Mouse (Mus musculus): ENCODE results near the gene Sost. TPM values are rescaled to one million over a fixed set of nuclear protein-coding genes. Genes with fewer than 3 reads are reported as not detected.
A peak's percentile ranks its signal among the peaks of the same experiment; 100 is the strongest.

The Sost gene
- polyA plus RNA-seq, 1 experiment from 2014 or later = 0.23 TPM

GRCm38 (mm10) chr11:101937108-101937507, 29.7 kb downstream of the Sost start:
- H3K4me3 ChIP-seq (replicated peaks) = peak overlapping the region; percentile 43
- H3K27ac ChIP-seq (replicated peaks) = peak overlapping the region; percentile 37; the same call in 1 of the 2 replicates
- no peaks in the 10 kb centered on the region for H3K9me3 ChIP-seq (replicated peaks)
- H3K4me1 ChIP-seq = peaks cover 18% of the 10 kb centered on the region
- H3K9ac ChIP-seq (replicated peaks) = peak overlapping the region; percentile 58
- peaks cover 10% of the 10 kb centered on the region; the same call in 1 of the 2 replicates for H3K27me3 ChIP-seq (replicated peaks)
- no peak for ATAC-seq (ENCODE audit: low FRiP score)
- no peaks in the 10 kb centered on the region for H3K36me3 ChIP-seq
- WGBS = 1% methylated on average over 30 of the region's 32 CpGs
- H3K4me2 ChIP-seq = peak overlapping the region; percentile 85

GRCm38 (mm10) chr11:101936421-101936820, 30.4 kb downstream of the Sost start:
- H3K4me1 ChIP-seq = peaks cover 18% of the 10 kb centered on the region
- 30% methylated on average over 7 of the region's 7 CpGs for WGBS
- H3K27me3 ChIP-seq (replicated peaks) = peaks cover 10% of the 10 kb centered on the region; the same call in 1 of the 2 replicates
- no peak overlapping the region for H3K4me3 ChIP-seq (replicated peaks)
- H3K4me2 ChIP-seq = peak overlapping the region; percentile 85; the same call in 1 of the 2 replicates
- no peak for ATAC-seq (ENCODE audit: low FRiP score)
- H3K27ac ChIP-seq (replicated peaks) = no peak overlapping the region
- no peaks in the 10 kb centered on the region for H3K9me3 ChIP-seq (replicated peaks)
- no peaks in the 10 kb centered on the region for H3K36me3 ChIP-seq
- H3K9ac ChIP-seq (replicated peaks) = no peak overlapping the region

GRCm38 (mm10) chr11:101935743-101936142, 31.1 kb downstream of the Sost start:
- H3K27ac ChIP-seq (replicated peaks) = no peak overlapping the region
- no peaks in the 10 kb centered on the region for H3K9me3 ChIP-seq (replicated peaks)
- no peak overlapping the region for H3K4me2 ChIP-seq
- no peak overlapping the region for H3K9ac ChIP-seq (replicated peaks)
- peaks cover 10% of the 10 kb centered on the region; the same call in 1 of the 2 replicates for H3K27me3 ChIP-seq (replicated peaks)
- no peaks in the 10 kb centered on the region for H3K36me3 ChIP-seq
- no peak for ATAC-seq (ENCODE audit: low FRiP score)
- peaks cover 18% of the 10 kb centered on the region for H3K4me1 ChIP-seq
- WGBS = 63% methylated on average over 3 of the region's 3 CpGs
- H3K4me3 ChIP-seq (replicated peaks) = no peak overlapping the region

DNA sequence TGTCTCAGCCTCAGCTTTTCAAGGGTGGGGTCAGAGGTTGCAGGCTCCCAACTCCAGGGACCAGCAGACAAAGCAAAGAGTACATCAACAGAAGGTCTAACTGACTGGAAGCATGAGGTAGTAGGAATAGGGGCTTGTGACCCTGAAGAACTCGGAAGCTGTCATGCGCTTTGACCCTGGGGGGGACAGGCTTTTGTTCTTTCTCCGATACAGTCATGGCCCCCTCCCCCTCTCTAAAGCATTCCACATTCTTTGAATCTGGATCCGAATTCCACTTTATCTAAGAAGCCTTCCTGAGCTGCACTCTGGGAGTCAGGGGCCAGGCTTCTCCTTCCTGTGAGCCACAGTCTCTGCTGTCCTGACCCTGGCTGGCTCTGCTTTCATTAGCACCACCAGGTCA, 34.8 kb downstream of the Sost start:
- no peak for ATAC-seq (ENCODE audit: low FRiP score)
- no peaks in the 10 kb centered on the region for H3K9me3 ChIP-seq (replicated peaks)
- peaks cover 8% of the 10 kb centered on the region for H3K4me1 ChIP-seq
- no peak overlapping the region for H3K4me3 ChIP-seq (replicated peaks)
- no peaks in the 10 kb centered on the region for H3K27me3 ChIP-seq (replicated peaks)
- H3K9ac ChIP-seq (replicated peaks) = no peak overlapping the region
- no peaks in the 10 kb centered on the region for H3K36me3 ChIP-seq
- H3K4me2 ChIP-seq = no peak overlapping the region
- H3K27ac ChIP-seq (replicated peaks) = no peak overlapping the region
- WGBS = 46% methylated on average over 4 of the region's 4 CpGs

DNA sequence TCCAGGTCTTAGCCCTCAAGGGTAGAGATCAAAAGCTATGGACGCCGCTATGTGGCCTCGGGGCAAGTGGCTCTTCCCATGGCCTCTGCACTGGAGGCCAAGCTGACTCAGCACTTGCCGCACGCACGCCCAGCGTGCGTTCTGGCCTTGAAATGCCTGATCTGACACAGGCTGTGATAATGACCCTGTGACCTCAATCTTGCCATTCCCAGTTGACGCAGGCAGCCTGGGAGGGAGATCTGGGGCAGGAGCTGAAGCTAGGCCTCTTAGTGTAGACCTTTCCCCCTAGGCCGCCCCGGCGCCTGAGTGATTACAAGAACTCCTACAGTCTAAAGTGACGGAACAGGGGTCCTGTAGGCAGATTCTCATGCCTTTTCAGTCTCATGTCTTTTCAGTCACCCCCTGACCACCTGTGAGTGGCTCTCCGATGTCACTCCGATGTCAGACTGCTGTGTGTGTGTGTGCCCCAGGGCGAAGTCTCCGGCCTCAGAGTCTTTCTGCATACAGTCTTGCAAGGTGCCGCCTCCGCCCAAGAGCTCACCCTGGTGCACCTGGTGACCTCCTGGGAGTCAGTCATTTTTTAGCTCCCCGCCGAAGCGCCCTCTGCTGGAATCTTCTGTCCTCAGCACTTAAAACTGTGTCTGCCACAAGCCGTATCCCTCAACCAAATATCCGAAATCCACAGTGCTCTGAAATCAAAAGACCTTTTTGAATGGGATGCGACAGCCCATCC, 38.6 kb downstream of the Sost start:
- no peak for ATAC-seq (ENCODE audit: low FRiP score)
- H3K4me2 ChIP-seq = no peak overlapping the region
- no peak overlapping the region for H3K4me3 ChIP-seq (replicated peaks)
- WGBS = 32% methylated on average over 25 of the region's 25 CpGs
- H3K4me1 ChIP-seq = no peaks in the 10 kb centered on the region
- H3K36me3 ChIP-seq = no peaks in the 10 kb centered on the region
- H3K9ac ChIP-seq (replicated peaks) = no peak overlapping the region
- no peaks in the 10 kb centered on the region for H3K27me3 ChIP-seq (replicated peaks)
- H3K27ac ChIP-seq (replicated peaks) = no peak overlapping the region
- H3K9me3 ChIP-seq (replicated peaks) = no peaks in the 10 kb centered on the region

GRCm38 (mm10) chr11:101926951-101927589, 39.7 kb downstream of the Sost start:
- 76% methylated on average over 10 of the region's 10 CpGs for WGBS

GRCm38 (mm10) chr11:101925636-101926035, 41.2 kb downstream of the Sost start:
- Histone ChIP-seq H3K4me2 (no peak overlapping the region), H3K27me3 (replicated peaks) (no peaks in the 10 kb centered on the region), H3K36me3 (no peaks in the 10 kb centered on the region), H3K9ac (replicated peaks) (no peak overlapping the region), H3K27ac (replicated peaks) (no peak overlapping the region), H3K4me1 (no peaks in the 10 kb centered on the region), H3K9me3 (replicated peaks) (no peaks in the 10 kb centered on the region), H3K4me3 (replicated peaks) (no peak overlapping the region)
- ATAC-seq (ENCODE audit: low FRiP score) = no peak
- 60% methylated on average over 6 of the region's 6 CpGs for WGBS

More at GRCm38 (mm10) chr11:101926951-101927589, 39.7 kb downstream of the Sost start:
- Histone ChIP-seq H3K9ac (replicated peaks) (no peak overlapping the region), H3K9me3 (replicated peaks) (no peaks in the 10 kb centered on the region), H3K4me2 (no peak overlapping the region), H3K27ac (replicated peaks) (no peak overlapping the region), H3K4me1 (no peaks in the 10 kb centered on the region), H3K4me3 (replicated peaks) (no peak overlapping the region), H3K36me3 (no peaks in the 10 kb centered on the region), H3K27me3 (replicated peaks) (no peaks in the 10 kb centered on the region)
- ATAC-seq (ENCODE audit: low FRiP score) = no peak

GRCm38 (mm10) chr11:101924441-101924976, 42.3 kb downstream of the Sost start:
- H3K4me1 ChIP-seq = no peaks in the 10 kb centered on the region
- H3K9me3 ChIP-seq (replicated peaks) = no peaks in the 10 kb centered on the region
- no peak overlapping the region for H3K4me2 ChIP-seq
- H3K36me3 ChIP-seq = no peaks in the 10 kb centered on the region
- no peak overlapping the region for H3K27ac ChIP-seq (replicated peaks)
- H3K4me3 ChIP-seq (replicated peaks) = no peak overlapping the region
- no peaks in the 10 kb centered on the region; the same call in 1 of the 2 replicates for H3K27me3 ChIP-seq (replicated peaks)
- 80% methylated on average over 19 of the region's 19 CpGs for WGBS
- H3K9ac ChIP-seq (replicated peaks) = no peak overlapping the region
- ATAC-seq (ENCODE audit: low FRiP score) = no peak

GRCm38 (mm10) chr11:101923988-101924387, 42.8 kb downstream of the Sost start:
- ATAC-seq (ENCODE audit: low FRiP score) = no peak
- H3K4me1 ChIP-seq = no peaks in the 10 kb centered on the region
- no peak overlapping the region for H3K27ac ChIP-seq (replicated peaks)
- H3K9me3 ChIP-seq (replicated peaks) = no peaks in the 10 kb centered on the region
- no peak overlapping the region for H3K9ac ChIP-seq (replicated peaks)
- H3K4me2 ChIP-seq = no peak overlapping the region
- WGBS = 82% methylated on average over 6 of the region's 6 CpGs
- peaks cover 2% of the 10 kb centered on the region; the same call in 1 of the 2 replicates for H3K27me3 ChIP-seq (replicated peaks)
- H3K4me3 ChIP-seq (replicated peaks) = no peak overlapping the region
- no peaks in the 10 kb centered on the region for H3K36me3 ChIP-seq

GRCm38 (mm10) chr11:101921361-101921952, 45.4 kb downstream of the Sost start:
- Histone ChIP-seq H3K4me1 (no peaks in the 10 kb centered on the region), H3K9me3 (replicated peaks) (no peaks in the 10 kb centered on the region), H3K9ac (replicated peaks) (no peak overlapping the region), H3K4me2 (no peak overlapping the region), H3K36me3 (no peaks in the 10 kb centered on the region), H3K4me3 (replicated peaks) (no peak overlapping the region), H3K27ac (replicated peaks) (no peak overlapping the region), H3K27me3 (replicated peaks) (peaks cover 16% of the 10 kb centered on the region)
- no peak for ATAC-seq (ENCODE audit: low FRiP score)
- 75% methylated on average over 12 of the region's 12 CpGs for WGBS

DNA sequence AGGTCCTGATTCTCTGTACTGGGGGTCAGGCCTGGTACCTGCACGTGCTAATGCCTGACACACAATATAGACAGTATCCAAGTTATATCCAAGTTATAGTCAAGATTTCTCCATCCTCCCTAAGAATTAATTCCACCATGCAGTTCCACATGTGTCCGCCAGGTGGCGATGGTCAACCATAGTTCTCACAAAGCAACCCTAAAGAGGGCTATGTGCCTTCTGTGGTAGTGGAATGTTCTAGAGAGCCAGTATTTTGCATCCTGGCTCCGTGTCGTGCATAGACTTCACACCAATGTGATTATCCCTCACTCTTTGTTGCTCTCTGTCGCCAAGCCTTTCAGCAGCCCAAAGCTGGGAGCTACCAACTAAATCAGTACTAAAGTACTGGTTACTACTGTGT, 47.2 kb downstream of the Sost start:
- Histone ChIP-seq H3K27ac (replicated peaks) (no peak overlapping the region), H3K27me3 (replicated peaks) (peaks cover 16% of the 10 kb centered on the region), H3K36me3 (no peaks in the 10 kb centered on the region), H3K9me3 (replicated peaks) (no peaks in the 10 kb centered on the region), H3K4me2 (no peak overlapping the region), H3K4me3 (replicated peaks) (no peak overlapping the region), H3K9ac (replicated peaks) (no peak overlapping the region), H3K4me1 (no peaks in the 10 kb centered on the region)
- no peak for ATAC-seq (ENCODE audit: low FRiP score)
- 2% methylated on average over 6 of the region's 6 CpGs for WGBS

All from neural tube, embryonic 15.5 days (tissue).